Mouse (Mus musculus) forebrain, embryonic 11.5 days (tissue): ENCODE measurements around the gene Pgpep1l. TPM values are rescaled to one million over a fixed set of nuclear protein-coding genes. Genes with fewer than 3 reads are reported as not detected.

ENCODE experiments used
- ATAC-seq: fragments of 200-750 bp; cut with Nextera tagmentation; replicated peaks from 2 replicates; pipeline ENCODE4 v1.8.0; 2017; ENCODE audit warnings: moderate TSS enrichment; ENCODE audit not compliant: low FRiP score
- DNase-seq: peaks from one replicate; pipeline ENCODE4 v3.0.0-alpha.2; 2017; ENCODE audit warnings: low spot score
- H3K27ac ChIP-seq: fragments of 300-500 bp; sonication (generic); 2 replicates; pipeline ENCODE4 v1.5.1; 2014; ENCODE audit warnings: low read depth, low read length
- H3K27me3 ChIP-seq: fragments of 300-500 bp; sonication (generic); 2 replicates; pipeline ENCODE4 v1.6.1; 2014; ENCODE audit warnings: mild to moderate bottlenecking, low read length, mixed read lengths; ENCODE audit not compliant: control insufficient read depth, insufficient read depth
- H3K36me3 ChIP-seq: fragments of 300-500 bp; sonication (generic); 2 replicates; pipeline ENCODE4 v1.6.1; 2014; ENCODE audit warnings: mild to moderate bottlenecking, low read length, moderate library complexity, mixed read lengths; ENCODE audit not compliant: control insufficient read depth, insufficient read depth
- H3K4me1 ChIP-seq: fragments of 300-500 bp; sonication (generic); replicated peaks from 2 replicates; pipeline ENCODE4 v1.6.1; 2014; ENCODE audit warnings: low read length, mixed read lengths; ENCODE audit not compliant: control insufficient read depth, insufficient read depth
- H3K4me2 ChIP-seq: fragments of 300-500 bp; sonication (generic); 2 replicates; pipeline ENCODE4 v1.6.1; 2014; ENCODE audit warnings: low read depth, mild to moderate bottlenecking, low read length, moderate library complexity, mixed read lengths; ENCODE audit not compliant: severe bottlenecking
- H3K4me3 ChIP-seq: fragments of 300-500 bp; sonication (generic); 2 replicates; pipeline ENCODE4 v1.5.1; 2014; ENCODE audit warnings: low read depth, low read length
- H3K9ac ChIP-seq: fragments of 300-500 bp; sonication (generic); 2 replicates; pipeline ENCODE4 v1.6.1; 2014; ENCODE audit warnings: low read length
- H3K9me3 ChIP-seq: fragments of 300-500 bp; sonication (generic); 2 replicates; pipeline ENCODE4 v1.6.1; 2016; ENCODE audit warnings: low read length, mixed read lengths; ENCODE audit not compliant: control insufficient read depth
- WGBS: fragments of 180-500 bp; shearing (Covaris S2); extraction: QIAGEN DNeasy Blood & Tissue Kit; methylation state at CpG from one replicate; pipeline ENCODE4 v1.1.7; 2014; 5-methylcytosine and 5-hydroxymethylcytosine counted together
- polyA plus RNA-seq: library from polyadenylated mRNA; unstranded; fragments of >200 nt; fragmentation: Nextera tagmentation; extraction: Ambion mirVana; gene quantifications from 2 replicates; pipeline ENCODE4 v1.2.1, GENCODE M21; 2014

The Pgpep1l gene
- polyA plus RNA-seq, 1 experiment from 2014 or later = not detected

DNA sequence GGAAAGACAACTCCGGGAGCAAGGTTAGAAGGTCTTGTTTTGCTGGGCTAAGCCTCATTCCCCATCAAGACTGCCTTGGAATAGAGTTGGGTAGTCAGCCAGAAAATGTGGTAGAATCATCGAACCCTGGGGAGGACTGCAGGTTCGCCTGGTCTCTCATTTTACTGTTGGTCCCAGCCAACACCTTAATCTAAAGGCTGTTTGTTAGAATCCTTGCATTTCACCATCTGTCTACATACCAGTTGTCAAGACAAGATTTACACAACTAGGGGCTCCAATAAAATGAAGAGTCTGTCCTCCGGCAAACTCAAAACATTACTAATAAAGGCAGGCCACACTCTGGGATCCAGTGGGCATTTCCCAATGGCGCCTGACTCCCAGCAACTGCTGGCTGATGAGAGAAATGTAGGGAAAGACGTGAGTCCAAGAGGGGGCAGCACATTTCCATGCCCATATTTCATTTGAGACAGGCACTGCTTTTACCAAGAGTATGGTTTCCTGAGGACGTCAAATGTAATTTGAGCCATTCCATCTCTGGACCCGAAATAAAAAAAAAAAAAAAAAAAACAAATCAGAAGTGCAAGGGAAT, 1.3 kb downstream of the Pgpep1l start:
- Histone ChIP-seq H3K4me3 (no peak overlapping the region), H3K9ac (no peak overlapping the region), H3K4me1 (peaks cover 9% of the 10 kb centered on the region; the same call in 1 of the 2 replicates), H3K9me3 (no peaks in the 10 kb centered on the region; the same call in 1 of the 2 replicates), H3K27ac (no peak overlapping the region), H3K27me3 (peaks cover 3% of the 10 kb centered on the region; the same call in 1 of the 2 replicates), H3K36me3 (no peaks in the 10 kb centered on the region), H3K4me2 (no peak overlapping the region)
- ATAC-seq = no peak
- WGBS = 74% methylated on average over 8 of the region's 8 CpGs
- DNase-seq = no peak

DNA sequence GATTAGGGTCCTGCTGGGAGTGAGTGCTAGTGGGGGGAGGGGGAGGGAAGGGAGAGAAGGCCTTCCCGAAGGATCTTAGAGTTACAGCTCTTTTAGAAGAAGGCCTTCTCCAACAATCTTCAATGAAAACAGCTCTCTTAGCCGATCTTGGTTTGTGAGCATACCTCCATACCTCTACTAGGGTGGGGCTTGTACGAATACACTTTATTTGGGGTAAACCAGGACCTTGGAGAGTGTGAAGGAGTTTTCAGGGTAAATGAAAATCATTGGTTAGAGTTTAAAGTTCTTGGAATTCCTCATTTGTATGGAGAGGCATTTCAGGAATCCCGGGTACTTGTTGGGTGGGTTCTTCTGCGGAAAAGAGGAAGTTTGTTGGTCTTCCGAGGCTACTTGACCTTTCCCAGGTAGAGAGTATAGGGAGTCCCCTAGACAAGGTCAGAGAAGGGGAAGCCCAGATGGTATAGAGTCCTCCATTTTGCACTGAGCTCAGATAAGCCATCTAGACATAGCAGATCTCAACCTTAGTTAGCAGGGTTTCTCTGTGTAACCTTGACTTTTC, 4.4 kb downstream of the Pgpep1l start:
- Histone ChIP-seq H3K4me1 (peaks cover 8% of the 10 kb centered on the region; the same call in 1 of the 2 replicates), H3K4me3 (no peak overlapping the region), H3K27me3 (peaks cover 3% of the 10 kb centered on the region; the same call in 1 of the 2 replicates), H3K9me3 (no peaks in the 10 kb centered on the region; the same call in 1 of the 2 replicates), H3K4me2 (no peak overlapping the region), H3K36me3 (no peaks in the 10 kb centered on the region), H3K27ac (no peak overlapping the region), H3K9ac (no peak overlapping the region)
- DNase-seq = no peak
- ATAC-seq = no peak
- 83% methylated on average over 6 of the region's 6 CpGs for WGBS

DNA sequence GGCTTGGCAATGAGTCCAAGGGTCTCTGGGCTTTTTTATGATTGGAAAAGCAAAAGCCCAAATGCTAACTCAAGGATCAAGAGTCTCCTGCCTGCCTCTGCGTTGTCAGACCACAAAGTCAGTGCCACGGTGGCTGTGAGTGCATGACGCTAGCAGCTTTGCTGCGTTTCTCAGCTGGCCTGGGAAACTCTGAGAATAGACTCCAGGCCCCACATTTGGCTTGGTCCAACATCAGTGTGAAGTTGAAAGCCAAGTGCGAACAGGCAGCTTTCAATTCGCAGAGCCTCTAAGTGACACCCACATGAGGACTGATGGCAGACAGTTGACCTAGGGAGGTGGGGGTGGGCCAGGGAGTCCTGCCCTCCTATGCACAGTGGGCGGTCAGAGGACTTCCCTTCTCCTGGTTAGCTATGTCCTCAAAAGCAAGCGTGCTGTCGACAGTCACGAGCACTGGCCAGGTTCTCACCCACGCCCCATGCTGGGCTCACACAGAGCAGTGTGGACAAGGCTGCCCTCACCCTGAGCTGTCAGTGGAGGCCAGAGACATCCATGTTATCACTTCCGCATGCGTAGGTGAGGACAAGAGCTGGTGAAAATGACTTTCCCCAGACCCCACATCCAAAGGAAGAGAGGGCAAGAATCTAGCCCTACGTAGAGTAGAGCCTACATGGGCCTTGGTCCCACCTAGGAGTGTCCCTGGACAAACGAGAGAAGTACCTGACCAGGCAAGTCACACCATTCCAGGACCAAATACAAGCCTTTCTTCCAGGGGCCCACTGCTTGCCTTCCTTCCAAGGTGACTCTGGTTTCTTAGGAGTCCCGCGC, 5.5 kb downstream of the Pgpep1l start:
- H3K9ac ChIP-seq = no peak overlapping the region
- 83% methylated on average over 17 of the region's 17 CpGs for WGBS
- no peak overlapping the region for H3K4me2 ChIP-seq
- H3K27ac ChIP-seq = no peak overlapping the region
- ATAC-seq (no peak), DNase-seq (no peak)
- H3K9me3 ChIP-seq = no peaks in the 10 kb centered on the region; the same call in 1 of the 2 replicates
- H3K4me3 ChIP-seq = no peak overlapping the region
- no peaks in the 10 kb centered on the region for H3K36me3 ChIP-seq
- H3K4me1 ChIP-seq = no peaks in the 10 kb centered on the region
- no peaks in the 10 kb centered on the region for H3K27me3 ChIP-seq

DNA sequence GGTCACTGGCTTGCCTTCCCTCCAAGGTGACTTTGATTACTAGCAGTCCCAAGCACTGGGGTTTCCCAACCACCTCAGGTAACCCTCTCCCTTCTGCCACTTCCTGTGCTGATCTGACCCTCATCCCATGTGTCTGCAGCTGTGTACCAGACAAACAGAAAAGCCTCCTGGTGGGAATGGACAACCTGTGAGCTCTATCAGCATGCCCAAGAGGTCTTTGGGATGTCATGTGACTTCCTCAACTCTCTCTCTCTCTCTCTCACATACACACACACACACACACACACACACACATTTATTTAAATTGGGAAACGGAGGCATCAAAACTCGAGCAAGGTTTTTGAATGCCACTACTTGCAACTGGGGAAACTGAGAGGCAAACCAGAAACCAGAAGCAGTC, 6.3 kb downstream of the Pgpep1l start:
- no peak overlapping the region for H3K4me2 ChIP-seq
- no peak overlapping the region for H3K27ac ChIP-seq
- DNase-seq = no peak
- ATAC-seq = no peak
- H3K4me1 ChIP-seq = no peaks in the 10 kb centered on the region
- no peak overlapping the region for H3K4me3 ChIP-seq
- no peaks in the 10 kb centered on the region for H3K27me3 ChIP-seq
- no peaks in the 10 kb centered on the region; the same call in 1 of the 2 replicates for H3K9me3 ChIP-seq
- no peak overlapping the region for H3K9ac ChIP-seq
- WGBS = 84% methylated on average over 2 of the region's 2 CpGs
- H3K36me3 ChIP-seq = no peaks in the 10 kb centered on the region

DNA sequence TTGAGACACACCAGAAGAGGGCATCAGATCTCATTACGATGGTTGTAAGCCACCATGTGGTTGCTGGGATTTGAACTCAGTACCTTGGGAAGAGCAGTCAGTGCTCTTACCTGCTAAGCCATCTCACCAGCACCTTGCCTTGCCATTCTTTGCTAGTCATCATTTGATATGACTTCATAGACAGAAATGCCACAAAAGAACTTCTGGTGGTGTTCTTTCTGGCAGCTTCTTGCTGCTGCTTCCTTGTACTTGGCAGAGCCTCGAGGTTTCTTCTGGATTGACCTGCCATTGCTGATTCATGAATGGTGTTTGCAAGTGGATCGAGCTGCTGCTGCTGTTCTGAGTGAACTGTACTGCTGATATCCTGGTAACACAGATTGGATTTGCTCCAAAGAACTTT, 13.1 kb downstream of the Pgpep1l start:
- Histone ChIP-seq H3K4me2 (no peak overlapping the region), H3K9me3 (no peaks in the 10 kb centered on the region), H3K27me3 (no peaks in the 10 kb centered on the region), H3K36me3 (no peaks in the 10 kb centered on the region), H3K9ac (no peak overlapping the region), H3K27ac (no peak overlapping the region), H3K4me1 (no peaks in the 10 kb centered on the region), H3K4me3 (no peak overlapping the region)
- ATAC-seq = no peak
- DNase-seq = no peak
- WGBS = 86% methylated on average over 3 of the region's 3 CpGs

DNA sequence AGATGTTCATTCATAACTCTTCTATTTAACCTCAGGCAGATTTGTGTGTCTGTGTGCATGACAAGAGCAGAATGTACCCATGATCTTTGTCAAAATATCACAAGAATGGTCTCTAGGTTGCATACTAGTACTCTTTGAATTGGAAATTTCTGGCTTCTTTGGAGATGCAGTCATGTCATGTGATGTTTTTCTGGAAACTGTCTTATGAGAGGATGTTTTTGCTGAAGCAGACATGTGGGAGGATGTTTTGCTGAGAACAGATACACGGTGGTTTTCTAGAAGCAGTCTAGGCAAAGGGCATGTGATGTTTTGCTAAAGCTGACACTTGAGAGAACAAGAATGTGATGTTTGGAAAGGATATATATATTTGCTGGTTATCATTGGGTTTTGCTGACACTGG, 13.6 kb downstream of the Pgpep1l start:
- ATAC-seq = no peak
- no peaks in the 10 kb centered on the region for H3K4me1 ChIP-seq
- H3K9ac ChIP-seq = no peak overlapping the region

DNA sequence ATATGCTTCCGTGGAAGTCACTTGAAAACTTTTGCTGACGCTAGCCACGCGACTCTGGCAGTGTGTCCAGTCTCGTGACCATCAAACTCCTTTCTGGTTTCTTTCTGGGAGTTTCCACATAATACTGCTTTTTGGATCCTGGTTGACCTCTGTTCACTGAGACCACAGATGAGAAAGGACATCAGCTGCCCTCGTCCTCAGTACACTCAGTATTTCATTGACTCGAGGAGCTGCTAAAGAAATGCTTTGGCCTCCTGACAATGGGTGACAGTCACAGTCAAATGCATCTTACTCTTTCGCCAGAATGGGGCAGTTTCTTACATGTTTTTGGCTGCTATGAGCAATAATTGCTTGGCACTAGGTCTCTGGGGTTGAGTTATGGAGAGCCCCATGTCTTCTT, 17.8 kb downstream of the Pgpep1l start:
- no peaks in the 10 kb centered on the region for H3K36me3 ChIP-seq
- H3K9ac ChIP-seq = no peak overlapping the region
- no peak overlapping the region for H3K4me2 ChIP-seq
- ATAC-seq = no peak
- no peaks in the 10 kb centered on the region for H3K4me1 ChIP-seq
- H3K27ac ChIP-seq = no peak overlapping the region
- no peaks in the 10 kb centered on the region for H3K9me3 ChIP-seq
- H3K27me3 ChIP-seq = no peaks in the 10 kb centered on the region
- no peak overlapping the region for H3K4me3 ChIP-seq
- 79% methylated on average over 8 of the region's 8 CpGs for WGBS
- no peak for DNase-seq

More for the DNA sequence above, 13.6 kb downstream of the Pgpep1l start:
- no peak overlapping the region for H3K27ac ChIP-seq
- no peak for DNase-seq
- no peaks in the 10 kb centered on the region for H3K36me3 ChIP-seq
- H3K4me3 ChIP-seq = no peak overlapping the region
- 86% methylated on average over 1 of the region's 1 CpGs for whole genome bisulfite sequencing
- no peak overlapping the region for H3K4me2 ChIP-seq
- H3K27me3 ChIP-seq = no peaks in the 10 kb centered on the region
- H3K9me3 ChIP-seq = no peaks in the 10 kb centered on the region

DNA sequence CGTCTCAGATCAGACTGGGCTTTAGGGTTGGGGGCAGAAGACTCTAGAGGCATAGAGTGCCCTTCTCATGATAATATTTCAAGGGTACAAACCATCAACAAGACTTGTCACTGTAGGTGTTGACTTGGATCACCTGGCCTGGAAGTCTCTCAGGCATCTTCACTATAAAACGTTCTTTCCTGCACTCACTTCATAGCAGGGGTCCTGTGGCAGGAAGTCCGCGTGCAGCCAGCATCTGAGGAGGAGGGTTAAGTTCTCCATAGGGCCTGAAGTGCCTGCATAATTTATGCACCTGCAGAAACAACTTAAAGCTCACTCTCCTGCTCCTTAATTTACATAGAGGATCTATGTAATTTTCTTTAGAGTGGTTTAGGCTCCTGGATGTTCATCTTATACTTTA, 18.4 kb downstream of the Pgpep1l start:
- ATAC-seq = no peak
- H3K4me3 ChIP-seq = no peak overlapping the region
- no peaks in the 10 kb centered on the region for H3K4me1 ChIP-seq
- no peaks in the 10 kb centered on the region for H3K27me3 ChIP-seq
- no peak overlapping the region for H3K27ac ChIP-seq
- H3K9ac ChIP-seq = no peak overlapping the region
- no peaks in the 10 kb centered on the region for H3K9me3 ChIP-seq
- H3K4me2 ChIP-seq = no peak overlapping the region
- H3K36me3 ChIP-seq = no peaks in the 10 kb centered on the region
- WGBS = 52% methylated on average over 4 of the region's 4 CpGs
- no peak for DNase-seq
